Comparison of ENCODE assay signal across 26 mouse cellular contexts in genomic region chr9:60826759-60827158, GRCm38 (mm10). TPM values are rescaled to one million over a fixed set of nuclear protein-coding genes. Genes with fewer than 3 reads are reported as not detected.
DNase-seq lines count a peak whose midpoint lies in the region; ATAC-seq and TF ChIP-seq lines count a peak whose summit lies in the region.
"Had no signal": no experiment of that assay in that cellular context is flagged by ENCODE, and none has a peak within 500 bp of the region (broad histone marks: within the 10 kb centered on the region; RNA-seq: fewer than 3 reads in every experiment).

No protein-coding gene starts in this region.

- H3K4me3 ChIP-seq in kidney, embryonic 14.5 days (ENCODE audit: low read length), result no peak overlapping the region
- no peak overlapping the region for H3K4me3 ChIP-seq in intestine, postnatal 0 days (ENCODE audit: low read depth, low read length)
- H3K4me3 ChIP-seq in kidney, postnatal 0 days (replicated peaks; ENCODE audit: low read depth, low read length), result no peak overlapping the region
- no peak overlapping the region for H3K4me3 ChIP-seq in olfactory bulb, adult 2 months (ENCODE audit: insufficient read depth, low read depth, low read length)
- no peak overlapping the region for H3K4me3 ChIP-seq in forebrain, embryonic 13.5 days
- H3K4me3 ChIP-seq: forebrain, embryonic 10.5 days; heart, embryonic 10.5 days; hindbrain, embryonic 10.5 days; limb, embryonic 10.5 days; liver, embryonic 15.5 days; lung, embryonic 15.5 days; neural tube, embryonic 12.5 days had no signal

- no peak overlapping the region for H3K27ac ChIP-seq in kidney, embryonic 14.5 days (ENCODE audit: low read depth, low read length)
- H3K27ac ChIP-seq in intestine, postnatal 0 days (ENCODE audit: low read depth, low read length), result no peak overlapping the region
- H3K27ac ChIP-seq in kidney, postnatal 0 days, result no peak overlapping the region
- 0 out of 2 replicates have a peak overlapping the region, but pooled peaks have one; percentile 16 for H3K27ac ChIP-seq in olfactory bulb, adult 2 months (ENCODE audit: insufficient read depth, low read depth, low read length)
- H3K27ac ChIP-seq in forebrain, embryonic 13.5 days, result no peak overlapping the region
- H3K27ac ChIP-seq: forebrain, embryonic 10.5 days; heart, embryonic 10.5 days; hindbrain, embryonic 10.5 days; limb, embryonic 10.5 days; liver, embryonic 15.5 days; lung, embryonic 15.5 days; neural tube, embryonic 12.5 days had no signal

- TF ChIP-seq POLR2A in olfactory bulb, adult 2 months (IDR thresholded peaks at IDR 0.05; ENCODE audit: insufficient read depth, low read depth, low read length), result no peak

- H3K9me3 ChIP-seq in kidney, embryonic 14.5 days (ENCODE audit: control insufficient read depth, low read length), result no peaks in the 10 kb centered on the region
- H3K9me3 ChIP-seq in intestine, postnatal 0 days (ENCODE audit: control insufficient read depth), result no peaks in the 10 kb centered on the region
- no peaks in the 10 kb centered on the region for H3K9me3 ChIP-seq in kidney, postnatal 0 days (replicated peaks; ENCODE audit: low read length)
- no peaks in the 10 kb centered on the region for H3K9me3 ChIP-seq in forebrain, embryonic 13.5 days (replicated peaks)
- H3K9me3 ChIP-seq: forebrain, embryonic 10.5 days; heart, embryonic 10.5 days; hindbrain, embryonic 10.5 days; limb, embryonic 10.5 days; liver, embryonic 15.5 days; lung, embryonic 15.5 days; neural tube, embryonic 12.5 days had no signal

- no peaks in the 10 kb centered on the region for H3K4me1 ChIP-seq in kidney, embryonic 14.5 days (ENCODE audit: control insufficient read depth, insufficient read depth, low read length)
- no peaks in the 10 kb centered on the region for H3K4me1 ChIP-seq in intestine, postnatal 0 days (replicated peaks; ENCODE audit: control insufficient read depth, insufficient read depth, low read length)
- peaks cover 6% of the 10 kb centered on the region; the same call in 1 of the 2 replicates for H3K4me1 ChIP-seq in kidney, postnatal 0 days (replicated peaks; ENCODE audit: insufficient read depth, low read length)
- H3K4me1 ChIP-seq in olfactory bulb, adult 2 months (ENCODE audit: control insufficient read depth, insufficient read depth, low read length), result no peaks in the 10 kb centered on the region
- H3K4me1 ChIP-seq in forebrain, embryonic 13.5 days, result no peaks in the 10 kb centered on the region
- H3K4me1 ChIP-seq: liver, embryonic 15.5 days; neural tube, embryonic 12.5 days had no signal

- H3K9ac ChIP-seq in kidney, embryonic 14.5 days (ENCODE audit: low read depth, low read length), result no peak overlapping the region
- no peak overlapping the region for H3K9ac ChIP-seq in intestine, postnatal 0 days (ENCODE audit: low read depth, low read length)
- no peak overlapping the region for H3K9ac ChIP-seq in kidney, postnatal 0 days (ENCODE audit: low read depth, low read length)
- no peak overlapping the region for H3K9ac ChIP-seq in forebrain, embryonic 13.5 days
- H3K9ac ChIP-seq: forebrain, postnatal 0 days; liver, embryonic 15.5 days; lung, embryonic 15.5 days; neural tube, embryonic 12.5 days had no signal

- TF ChIP-seq CTCF in intestine, postnatal 0 days (IDR thresholded peaks at IDR 0.05; ENCODE audit: low read depth), result no peak
- TF ChIP-seq CTCF in kidney, postnatal 0 days (IDR thresholded peaks at IDR 0.05; ENCODE audit: low read depth), result no peak
- TF ChIP-seq CTCF in olfactory bulb, adult 2 months (IDR thresholded peaks at IDR 0.05; ENCODE audit: insufficient read depth, low read depth, low read length), result no peak

- no peak; the same call in 1 of the 2 replicates for ATAC-seq in kidney, embryonic 14.5 days (ENCODE audit: low FRiP score, low TSS enrichment)
- peak; percentile 54; the same call in 1 of the 2 replicates for ATAC-seq in intestine, postnatal 0 days
- ATAC-seq in kidney, postnatal 0 days (replicated peaks; ENCODE audit: low FRiP score, low read depth), result 0 out of 2 replicates have a peak, but pooled peaks have one; percentile 25
- ATAC-seq in forebrain, embryonic 13.5 days, result no peak
- ATAC-seq: forebrain, postnatal 0 days; hindbrain, embryonic 16.5 days had no signal

- peak; percentile 90 for DNase-seq in kidney, adult 11 months
- no peak for DNase-seq in kidney, postnatal 0 days (ENCODE audit: low spot score)
- DNase-seq in left cerebral cortex, postnatal 36 days (ENCODE audit: low spot score in 2 of 2), result no peak
- DNase-seq in thymus, postnatal 36 days, result no peak
- DNase-seq: adrenal gland, postnatal 25 days; B cell, adult 2 months; cerebellum, adult 9-10 months; forebrain, postnatal 0 days; layer of hippocampus, adult 9-11 months; liver; lung, postnatal 36 days; midbrain, embryonic 14.5 days; thymus, adult 18-20 months had no signal

- no peak overlapping the region for H3K4me2 ChIP-seq in kidney, embryonic 14.5 days (replicated peaks; ENCODE audit: low read depth, low read length)
- H3K4me2 ChIP-seq in intestine, postnatal 0 days (replicated peaks; ENCODE audit: low read depth), result no peak overlapping the region
- no peak overlapping the region for H3K4me2 ChIP-seq in kidney, postnatal 0 days (ENCODE audit: low read length)
- no peak overlapping the region for H3K4me2 ChIP-seq in forebrain, embryonic 13.5 days
- H3K4me2 ChIP-seq: liver, embryonic 15.5 days; lung, embryonic 15.5 days; neural tube, embryonic 12.5 days had no signal

- H3K27me3 ChIP-seq in kidney, embryonic 14.5 days (ENCODE audit: control insufficient read depth, insufficient read depth, low read length), result no peaks in the 10 kb centered on the region
- H3K27me3 ChIP-seq in intestine, postnatal 0 days (replicated peaks; ENCODE audit: control insufficient read depth, insufficient read depth, low read length), result no peaks in the 10 kb centered on the region
- H3K27me3 ChIP-seq in kidney, postnatal 0 days (ENCODE audit: insufficient read depth, low read length), result no peaks in the 10 kb centered on the region
- H3K27me3 ChIP-seq in forebrain, embryonic 13.5 days, result no peaks in the 10 kb centered on the region
- H3K27me3 ChIP-seq: CH12.LX; liver, embryonic 15.5 days; lung, embryonic 15.5 days; neural tube, embryonic 12.5 days had no signal

- WGBS in kidney, embryonic 14.5 days, result 78% methylated on average over 7 of the region's 7 CpGs
- WGBS in intestine, postnatal 0 days, result 48% methylated on average over 7 of the region's 7 CpGs
- 63% methylated on average over 7 of the region's 7 CpGs for WGBS in kidney, postnatal 0 days
- 90% methylated on average over 7 of the region's 7 CpGs for WGBS in olfactory bulb, adult 2 months
- 83% methylated on average over 7 of the region's 7 CpGs for WGBS in forebrain, embryonic 13.5 days

- intact Hi-C loops in left cerebral cortex, postnatal 36 days (cut with DNase I), result no loop called here

- H3K36me3 ChIP-seq in kidney, embryonic 14.5 days (ENCODE audit: control insufficient read depth, insufficient read depth, low read length), result no peaks in the 10 kb centered on the region
- H3K36me3 ChIP-seq in intestine, postnatal 0 days (ENCODE audit: control insufficient read depth, insufficient read depth), result peaks cover 1% of the 10 kb centered on the region; the same call in 1 of the 2 replicates
- H3K36me3 ChIP-seq in kidney, postnatal 0 days (ENCODE audit: insufficient read depth, low read length), result 0 out of 2 replicates have a peak, but pooled peaks cover 3% of the 10 kb centered on the region
- H3K36me3 ChIP-seq in forebrain, embryonic 13.5 days (ENCODE audit: poor library complexity, severe bottlenecking), result no peaks in the 10 kb centered on the region
- H3K36me3 ChIP-seq: hindbrain, embryonic 10.5 days; limb, embryonic 10.5 days; liver, embryonic 15.5 days; lung, embryonic 15.5 days; neural tube, embryonic 12.5 days had no signal

RNA-seq across cellular contexts. Expression of gene Uaca, which starts 32.4 kb away (rescaled TPM):
- 13.7 and 15.2 TPM in 2 replicates for polyA plus RNA-seq in kidney, embryonic 14.5 days (2014; fragmentation: Nextera tagmentation; extraction: Ambion mirVana)
- polyA plus RNA-seq in intestine, postnatal 0 days (2015; fragmentation: Nextera tagmentation; extraction: Ambion mirVana), result 34.6 and 39.3 TPM in 2 replicates
- 26.9 and 30.5 TPM in 2 replicates for polyA plus RNA-seq in kidney, postnatal 0 days (2015; fragmentation: Nextera tagmentation; extraction: Ambion mirVana)
- not detected in 2 replicates for polyA plus RNA-seq in olfactory bulb, adult 2 months (2012; ENCODE audit: insufficient read depth, insufficient read length, low replicate concordance, missing spikeins)
- 1 to 10 TPM; 7.8 to 9.9 TPM for total RNA-seq in left cerebral cortex, postnatal 36 days (2021)
- 17.6 and 21.0 TPM in 2 replicates for polyA plus RNA-seq in forebrain, embryonic 13.5 days (2015; fragmentation: Nextera tagmentation; extraction: Ambion mirVana)

Comparison
In these comparisons a context has a peak if more than half of its experiments do, and no peak if none do; other contexts are left out.
1. ATAC-seq: peak in intestine, postnatal 0 days (single experiment) and kidney, postnatal 0 days (single experiment); none in kidney, embryonic 14.5 days (single experiment) and forebrain, embryonic 13.5 days (single experiment).
2. RNA of gene Uaca, which starts 32.4 kb away (polyA plus RNA-seq): 34.6 to 39.3 TPM in intestine, postnatal 0 days, 26.9 to 30.5 TPM in kidney, postnatal 0 days, 17.6 to 21.0 TPM in forebrain, embryonic 13.5 days and 13.7 to 15.2 TPM in kidney, embryonic 14.5 days; not detected in olfactory bulb, adult 2 months; every median in the first group is over 10 times any median in the second.